Mouse (Mus musculus) stomach, postnatal 0 days (tissue): ENCODE results near the gene Zdhhc20.

Experiments used
- CTCF ChIP-seq: IDR thresholded peaks from 2 replicates; pipeline ENCODE4 v1.5.1; 2016; ENCODE audit warnings: antibody characterized with exemption, low read depth, mild to moderate bottlenecking, moderate library complexity
- EP300 ChIP-seq: optimal IDR thresholded peaks from 2 replicates; pipeline ENCODE3; 2016; ENCODE audit warnings: antibody characterized with exemption

- TF ChIP-seq CTCF (no peak), EP300 (no peak)
Observed at GRCm38 (mm10) chr14:57803731-57804130, 86.3 kb downstream of the Zdhhc20 start.
